Mouse (Mus musculus) thymus, postnatal 14 days (tissue): Measurements from ENCODE around the gene Plxna4.

Source experiments
- DNase-seq: peaks from one replicate; pipeline ENCODE4 v3.0.0; 2021

The Plxna4 gene

DNA sequence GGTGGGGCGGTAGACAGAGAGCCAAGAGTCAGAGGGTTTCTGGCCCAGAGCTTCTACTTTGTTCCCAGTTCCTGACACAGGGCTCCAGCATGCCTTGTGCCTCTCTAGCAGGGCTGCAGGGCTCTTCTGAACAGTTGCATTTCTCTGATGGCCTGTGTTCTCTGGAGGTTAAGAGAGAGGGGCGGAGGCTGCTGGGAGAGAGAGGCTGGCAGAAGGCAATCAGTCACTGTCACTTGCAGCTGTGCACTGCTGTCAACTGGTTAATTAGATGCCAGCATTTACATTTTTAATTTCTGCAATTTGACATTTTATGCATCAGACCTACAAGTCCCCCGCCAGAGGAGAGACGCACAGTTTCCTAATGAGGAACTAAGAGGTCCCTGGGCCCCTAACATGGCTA lies 434.8 kb downstream of the Plxna4 start:
- DNase-seq: no peak

DNA sequence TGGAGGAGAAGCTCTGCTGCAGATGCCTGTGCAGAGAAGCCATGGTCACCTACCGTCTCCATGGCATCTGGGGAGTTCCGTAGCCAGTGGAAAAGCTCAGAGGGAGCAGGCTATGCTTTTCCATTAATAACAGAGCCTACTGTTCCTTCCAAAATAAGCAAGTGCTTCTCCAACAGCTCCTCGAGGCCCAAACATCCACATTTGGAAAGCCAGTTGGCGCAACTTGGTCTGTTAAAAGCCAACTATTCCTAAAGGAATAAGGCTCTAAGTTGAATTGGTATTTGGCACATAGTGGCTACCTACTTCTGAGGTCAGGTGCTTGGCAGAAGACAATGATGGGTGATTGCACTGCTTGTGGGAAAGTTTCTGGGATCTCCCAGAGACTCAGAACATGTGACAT lies 437.2 kb downstream of the Plxna4 start:
- no peak for DNase-seq

DNA sequence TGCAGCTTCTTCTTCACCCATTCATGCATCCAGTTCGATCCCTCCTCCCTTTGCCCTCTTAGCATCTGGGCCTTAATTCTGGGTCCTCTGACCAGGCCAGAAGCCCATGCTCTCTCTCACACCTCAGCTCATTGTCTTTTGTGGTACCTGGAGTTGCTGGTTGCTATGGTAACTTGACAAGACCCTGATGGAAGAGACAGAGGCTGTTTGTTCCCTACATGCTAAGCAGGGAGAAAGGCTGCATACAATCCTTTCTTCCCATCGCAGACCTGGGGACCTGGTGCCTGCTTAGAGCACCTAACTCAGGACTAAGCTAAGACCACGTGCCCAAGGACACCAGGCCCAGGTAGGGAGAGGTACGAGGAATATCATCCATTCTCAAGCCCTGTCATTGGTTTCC lies 443.2 kb downstream of the Plxna4 start:
- DNase-seq: no peak

DNA sequence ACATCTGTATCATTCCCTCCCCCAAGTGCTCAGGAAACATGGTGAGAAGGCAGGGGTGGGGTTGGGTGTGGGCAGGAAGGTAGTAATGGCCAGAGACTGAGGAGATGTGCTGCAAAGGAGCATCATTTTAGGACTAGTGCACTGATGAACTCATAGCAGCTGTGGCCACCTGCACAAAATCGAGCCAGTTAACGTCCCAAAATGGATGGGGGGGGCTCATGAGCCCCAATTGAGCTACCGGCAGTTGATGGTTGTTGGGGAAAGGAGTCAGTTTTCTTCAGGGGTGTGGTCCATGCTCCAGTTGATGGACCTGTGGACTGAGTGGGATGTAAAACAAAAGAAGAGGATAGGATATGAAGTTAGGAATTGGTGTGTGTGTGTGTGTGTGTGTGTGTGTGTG lies 448.5 kb downstream of the Plxna4 start:
- no peak for DNase-seq

DNA sequence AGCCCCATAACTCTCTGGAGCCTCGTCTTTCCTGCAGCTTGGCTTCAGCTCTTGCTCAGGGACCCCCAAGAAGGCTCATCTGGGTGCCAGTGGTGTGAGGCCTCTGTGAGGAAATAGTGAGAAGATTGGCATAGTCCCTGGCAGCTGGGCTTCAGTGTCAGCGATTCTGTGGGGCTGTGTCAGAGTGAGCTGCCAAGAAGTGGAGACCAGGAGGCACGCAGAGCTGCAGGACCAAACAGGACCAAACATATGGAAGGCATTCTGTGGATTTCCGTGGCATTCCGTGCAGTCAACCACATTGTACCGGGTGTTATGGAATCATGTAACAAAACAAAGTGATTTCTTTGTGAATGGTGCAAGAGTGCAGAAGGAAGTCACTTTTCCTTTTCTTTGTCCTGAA lies 461.1 kb downstream of the Plxna4 start:
- DNase-seq: no peak

DNA sequence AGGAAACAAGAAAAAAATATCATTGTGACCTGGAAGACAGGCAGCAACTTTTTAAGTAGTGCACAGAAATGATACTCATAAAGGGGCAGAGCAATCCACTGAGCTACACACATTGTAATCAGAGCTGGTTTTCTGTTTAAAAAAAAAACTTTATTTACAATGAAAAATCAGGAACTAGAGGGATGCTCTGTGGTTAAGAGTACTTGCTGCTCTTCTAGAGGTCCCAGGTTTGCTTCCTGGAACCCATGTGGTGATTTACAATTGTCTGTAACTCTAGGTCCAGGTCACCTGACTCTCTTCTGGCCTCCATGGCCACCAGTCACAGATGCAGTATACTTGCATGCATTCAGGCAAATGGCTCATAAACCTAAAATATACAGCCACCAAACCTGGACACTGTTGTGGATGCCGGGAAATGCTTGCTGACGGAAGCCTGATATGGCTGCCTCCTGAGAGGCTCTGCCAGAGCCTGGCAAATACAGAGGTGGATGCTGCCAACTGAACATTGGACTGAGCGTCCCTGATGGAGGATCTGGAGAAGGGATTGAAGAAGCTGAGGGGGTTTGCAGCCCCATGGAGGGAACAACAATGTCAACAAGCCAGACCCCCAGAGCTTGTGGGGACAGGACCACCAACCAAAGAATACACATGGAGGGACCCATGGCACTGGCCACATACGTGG lies 465.3 kb downstream of the Plxna4 start:
- no peak for DNase-seq

DNA sequence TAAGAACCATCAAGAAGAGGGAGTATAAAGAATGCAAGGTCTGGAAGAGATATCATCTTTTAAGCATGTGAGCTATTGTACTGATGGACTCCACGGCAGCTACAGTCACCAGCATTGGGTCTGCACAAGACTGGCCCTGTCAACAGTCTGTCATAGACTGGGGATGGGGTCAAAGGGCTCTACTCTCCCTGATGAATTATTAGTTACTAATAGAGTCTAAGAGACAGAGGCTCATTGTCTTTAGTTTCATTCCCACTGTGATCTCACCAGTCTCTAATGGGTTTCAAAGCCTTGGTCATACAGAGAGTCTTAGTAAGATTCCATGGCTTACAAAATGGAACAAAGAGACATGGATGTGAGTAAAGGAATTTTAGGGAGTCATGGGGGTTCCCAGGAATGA lies 467.1 kb downstream of the Plxna4 start:
- no peak for DNase-seq

DNA sequence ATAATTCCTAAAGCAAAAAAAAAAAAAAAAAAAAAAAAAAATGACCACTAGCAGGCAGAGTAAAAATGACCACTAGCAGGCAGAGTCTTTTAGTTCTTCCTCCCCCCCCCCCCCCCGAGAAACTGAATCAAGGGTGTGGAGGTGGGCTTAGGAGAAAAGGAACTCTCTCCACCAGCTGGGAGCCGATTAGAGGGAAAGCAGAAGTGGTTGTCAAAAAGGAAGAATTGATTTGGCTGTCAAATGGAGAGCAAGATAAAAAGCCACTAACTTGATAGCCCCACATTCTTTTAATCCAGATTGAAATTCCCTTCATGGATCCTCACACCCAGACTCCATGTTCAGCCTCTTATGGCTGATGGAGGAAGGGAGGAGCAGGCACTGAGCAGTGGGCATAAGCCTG lies 478.8 kb downstream of the Plxna4 start:
- no peak for DNase-seq

DNA sequence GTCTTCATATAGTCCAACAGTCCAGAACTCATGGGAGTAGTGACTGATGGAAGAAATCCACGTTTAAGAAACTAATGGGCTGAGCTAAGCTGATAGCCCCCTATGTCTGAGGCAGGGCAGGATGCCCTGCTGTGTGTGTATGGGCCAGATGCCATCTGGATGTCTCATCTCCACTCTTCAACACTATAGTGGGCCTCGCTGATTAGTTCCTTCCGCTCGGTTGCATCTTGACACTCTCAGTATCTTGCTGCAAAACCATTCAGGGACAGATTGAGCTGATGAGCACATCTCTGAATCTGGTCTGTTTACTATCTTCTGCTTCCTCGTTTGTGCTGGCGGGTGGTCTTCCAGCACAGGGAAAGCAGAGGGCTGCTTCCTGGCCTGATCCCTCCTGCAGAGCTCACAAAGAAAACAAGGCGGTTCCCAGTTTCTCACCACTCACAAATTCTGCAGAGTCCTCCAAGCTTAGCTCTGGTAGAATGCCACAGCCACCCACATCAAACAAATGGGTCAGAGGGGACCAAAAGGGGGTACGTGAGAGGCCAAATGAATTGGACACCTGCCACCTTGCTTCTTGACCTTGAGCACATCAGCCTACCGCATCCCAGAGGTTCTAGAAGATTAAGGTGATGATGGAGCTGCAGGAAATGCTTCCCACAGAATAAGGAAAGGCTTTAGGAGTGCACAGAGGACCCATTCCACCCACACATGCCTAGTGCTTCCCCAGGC lies 482.3 kb downstream of the Plxna4 start:
- DNase-seq: no peak
